Mouse (Mus musculus): ENCODE results near the gene Ifit2.
"Not testable (repeated sequence)": the region's sequence is repeated elsewhere in the genome, so short reads cannot be mapped to it uniquely, and the experiment has no call there.

Gene Ifit2

GRCm38 (mm10) chr19:34547976-34548375, 2.5 kb upstream of the Ifit2 start:
- peak; percentile 28 for DNase-seq (ENCODE audit: low read depth, low spot score)

- DNase-seq (ENCODE audit: low read depth, low spot score) = no peak
These were observed 325 bp upstream of the Ifit2 start for GRCm38 (mm10) chr19:34550205-34550533.

DNA sequence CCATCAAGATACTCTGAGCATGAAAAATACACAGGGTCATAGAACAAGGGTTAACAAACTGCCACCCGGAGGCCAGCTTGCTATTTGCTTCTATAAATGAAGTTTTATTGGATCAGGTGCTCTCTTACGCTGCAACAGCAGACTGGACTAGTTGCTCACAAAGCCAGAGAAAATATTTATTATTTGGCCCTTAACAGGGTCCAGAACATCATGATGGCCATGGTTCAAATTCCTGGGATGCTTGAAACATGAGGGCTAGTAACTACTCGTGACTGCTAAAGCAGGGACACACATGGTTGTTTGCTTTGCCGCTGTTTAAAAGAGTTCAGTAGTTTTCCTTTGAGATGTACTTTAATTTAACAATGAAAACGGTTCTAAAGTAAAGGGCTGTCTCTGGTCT, 1.5 kb downstream of the Ifit2 start:
- DNase-seq (ENCODE audit: low read depth, low spot score) = no peak

- DNase-seq (ENCODE audit: low read depth, low spot score) = no peak
These were observed 2.5 kb downstream of the Ifit2 start for GRCm38 (mm10) chr19:34553021-34553420.

DNA sequence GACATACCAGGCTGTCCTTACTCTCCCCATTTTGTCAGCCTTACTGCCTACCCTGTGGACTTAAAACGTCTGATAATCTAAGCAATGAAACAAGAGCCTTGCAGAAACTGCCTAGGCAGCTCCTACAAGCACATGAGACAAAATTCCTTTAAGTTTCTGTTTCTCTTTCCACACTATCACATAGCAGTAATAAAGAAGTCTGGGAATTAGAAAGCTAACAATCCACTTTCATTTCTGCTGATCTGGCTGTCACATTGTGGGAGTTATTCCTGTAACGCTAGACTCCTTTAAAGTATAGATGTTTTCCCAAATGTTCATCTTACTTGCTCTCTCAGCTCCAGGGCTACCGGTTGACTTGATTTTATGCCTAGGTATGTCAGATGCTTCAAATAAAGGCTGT, 3.0 kb downstream of the Ifit2 start:
- no peak for DNase-seq (ENCODE audit: low read depth, low spot score)

- DNase-seq (ENCODE audit: low read depth, low spot score) = no peak
These were observed 3.6 kb downstream of the Ifit2 start for GRCm38 (mm10) chr19:34554061-34554460.

DNA sequence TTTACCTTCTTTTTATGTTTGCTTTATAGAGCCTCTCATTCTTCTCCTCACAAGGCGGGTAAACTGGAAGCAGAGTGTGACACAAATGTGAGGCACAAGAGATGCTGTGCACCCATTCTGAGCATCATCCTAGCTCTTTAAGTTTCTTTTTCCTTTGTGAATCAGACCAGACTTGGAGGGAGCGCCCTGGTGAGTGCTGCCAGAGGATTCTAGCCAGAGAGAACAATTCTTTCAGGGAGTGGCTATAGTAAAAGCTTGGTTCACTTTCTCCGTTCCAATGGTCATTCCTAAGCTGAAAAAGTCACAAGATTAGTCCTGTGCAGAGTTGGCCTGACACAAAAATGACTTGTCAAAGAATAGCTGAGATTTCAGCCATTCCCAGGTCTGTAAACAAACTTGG, 6.1 kb downstream of the Ifit2 start:
- no peak for DNase-seq (ENCODE audit: low read depth, low spot score)

GRCm38 (mm10) chr19:34562556-34562955, 12.1 kb downstream of the Ifit2 start:
- no peak for DNase-seq (ENCODE audit: low read depth, low spot score)

DNA sequence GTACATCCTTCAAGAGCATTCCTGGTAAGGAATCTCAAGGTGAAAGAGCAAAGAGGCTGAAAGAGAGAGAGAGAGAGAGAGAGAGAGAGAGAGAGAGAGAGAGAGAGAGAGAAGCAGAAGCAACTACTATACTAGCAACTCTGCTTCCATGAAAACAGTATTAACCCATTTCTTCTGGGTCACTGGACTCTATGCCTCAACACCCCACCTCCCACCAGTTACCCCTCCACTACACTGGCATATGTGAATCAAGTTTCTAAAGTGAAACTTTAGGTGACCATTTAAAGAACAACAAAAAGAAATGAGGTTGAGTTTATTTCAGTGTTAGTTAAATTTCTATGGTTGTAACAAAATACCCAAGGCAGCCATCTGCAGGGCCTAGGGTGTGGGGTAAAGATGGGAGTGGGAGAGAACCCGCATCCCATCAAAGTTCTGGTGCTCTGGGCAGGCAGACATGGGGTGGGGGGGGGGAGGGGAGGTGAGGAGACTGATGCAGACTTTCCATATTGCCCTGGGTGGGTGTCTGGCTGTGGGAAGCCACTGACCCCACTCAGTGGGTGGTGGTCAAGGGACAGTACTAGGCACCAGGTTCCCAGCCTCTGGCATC, 15.8 kb downstream of the Ifit2 start:
- DNase-seq (ENCODE audit: low read depth, low spot score) = no peak

- DNase-seq (ENCODE audit: low read depth, low spot score) = no peak
These were observed 18.7 kb downstream of the Ifit2 start for GRCm38 (mm10) chr19:34568988-34569895.

DNA sequence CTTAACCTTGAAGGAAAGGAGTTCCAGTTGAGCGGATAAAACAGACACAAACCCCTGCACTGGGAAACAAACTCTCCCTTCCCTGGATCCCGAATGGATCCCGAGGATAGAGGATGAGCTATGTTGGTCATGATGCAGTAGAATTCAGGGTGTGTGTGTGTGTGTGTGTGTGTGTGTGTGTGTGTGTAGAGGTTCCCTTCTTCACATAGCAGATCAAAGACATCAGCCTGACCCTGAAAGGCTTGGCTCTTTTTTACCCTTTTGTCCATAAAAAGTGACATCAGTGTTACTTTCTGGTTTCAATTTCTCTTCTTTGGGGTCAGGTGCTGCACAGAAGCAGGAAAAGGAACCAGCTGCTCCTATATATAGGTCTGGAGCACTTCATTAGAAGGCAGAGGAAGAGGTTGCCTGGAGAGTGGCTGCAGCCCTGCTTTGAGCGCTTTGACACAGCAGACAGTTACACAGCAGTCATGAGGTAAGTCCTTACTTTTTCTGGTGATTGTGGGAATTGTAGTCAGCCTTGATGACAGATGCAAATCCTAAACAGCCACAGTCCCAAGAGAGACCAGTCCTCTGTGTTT, 19.5 kb downstream of the Ifit2 start:
- DNase-seq (ENCODE audit: low read depth, low spot score) = no peak

GRCm38 (mm10) chr19:34571080-34571479, 20.6 kb downstream of the Ifit2 start:
- DNase-seq (ENCODE audit: low read depth, low spot score) = no peak

- no peak for DNase-seq (ENCODE audit: low read depth, low spot score)
These were observed 23.2 kb downstream of the Ifit2 start for GRCm38 (mm10) chr19:34573650-34574049.

DNA sequence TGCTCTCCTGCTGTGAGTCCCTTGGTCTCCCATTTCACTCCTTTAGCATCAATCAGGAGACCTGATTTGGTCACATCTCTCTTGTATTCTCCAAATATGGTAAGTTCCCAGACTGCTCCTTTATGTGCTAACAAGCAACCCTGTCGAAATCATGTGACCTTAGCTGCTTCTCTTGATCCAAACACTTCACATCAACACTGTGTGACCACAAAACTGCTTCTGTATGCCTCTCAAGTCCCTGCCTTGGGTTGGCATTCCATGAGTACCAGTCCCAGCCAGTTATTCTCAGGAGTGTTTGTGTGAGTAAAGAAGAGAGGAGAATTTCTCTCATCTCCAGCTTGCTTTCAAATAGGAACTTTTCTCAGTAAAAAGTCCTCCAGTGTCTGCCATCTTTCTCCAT, 26.6 kb downstream of the Ifit2 start:
- DNase-seq (ENCODE audit: low read depth, low spot score) = no peak

GRCm38 (mm10) chr19:34582696-34583095, 32.2 kb downstream of the Ifit2 start:
- not testable (repeated sequence) for DNase-seq (ENCODE audit: low read depth, low spot score)

DNA sequence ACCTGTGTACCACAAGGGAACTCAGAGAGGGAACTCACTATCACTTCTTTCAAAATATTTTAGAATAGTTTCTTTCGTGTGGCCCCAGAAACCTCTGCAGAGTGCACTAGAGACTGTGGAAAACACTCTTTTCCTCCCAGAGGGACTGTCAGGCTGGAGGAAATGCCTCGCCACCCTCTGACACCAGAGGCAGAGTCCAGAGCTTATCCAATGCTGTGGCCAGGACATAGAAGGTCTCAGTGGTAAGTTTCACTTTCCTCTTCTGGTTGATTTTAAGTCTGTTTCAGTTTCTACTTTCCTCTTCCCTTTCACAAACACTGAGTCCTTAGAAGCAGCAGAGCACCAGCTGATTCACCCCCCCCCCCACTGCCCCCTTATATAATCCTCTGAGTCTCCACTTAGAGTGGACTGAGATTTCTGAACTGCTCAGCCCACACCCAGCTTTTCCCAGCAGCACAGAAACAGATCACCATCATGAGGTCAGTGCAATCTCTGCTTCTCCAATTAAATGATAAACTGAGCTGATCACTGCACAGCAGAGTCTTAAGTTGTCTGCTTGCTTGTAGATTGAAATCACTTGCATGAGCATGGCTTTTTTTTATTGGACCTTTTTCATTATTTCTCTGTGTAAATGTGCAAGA, 32.8 kb downstream of the Ifit2 start, which contains the start of gene Ifit3:
Ifit3 (plus strand) TSS at position 406 of the 641 bp plus-strand sequence.
- not testable (repeated sequence) for DNase-seq (ENCODE audit: low read depth, low spot score)

- not testable (repeated sequence) for DNase-seq (ENCODE audit: low read depth, low spot score)
These were observed 35.4 kb downstream of the Ifit2 start for GRCm38 (mm10) chr19:34585740-34586458.

DNA sequence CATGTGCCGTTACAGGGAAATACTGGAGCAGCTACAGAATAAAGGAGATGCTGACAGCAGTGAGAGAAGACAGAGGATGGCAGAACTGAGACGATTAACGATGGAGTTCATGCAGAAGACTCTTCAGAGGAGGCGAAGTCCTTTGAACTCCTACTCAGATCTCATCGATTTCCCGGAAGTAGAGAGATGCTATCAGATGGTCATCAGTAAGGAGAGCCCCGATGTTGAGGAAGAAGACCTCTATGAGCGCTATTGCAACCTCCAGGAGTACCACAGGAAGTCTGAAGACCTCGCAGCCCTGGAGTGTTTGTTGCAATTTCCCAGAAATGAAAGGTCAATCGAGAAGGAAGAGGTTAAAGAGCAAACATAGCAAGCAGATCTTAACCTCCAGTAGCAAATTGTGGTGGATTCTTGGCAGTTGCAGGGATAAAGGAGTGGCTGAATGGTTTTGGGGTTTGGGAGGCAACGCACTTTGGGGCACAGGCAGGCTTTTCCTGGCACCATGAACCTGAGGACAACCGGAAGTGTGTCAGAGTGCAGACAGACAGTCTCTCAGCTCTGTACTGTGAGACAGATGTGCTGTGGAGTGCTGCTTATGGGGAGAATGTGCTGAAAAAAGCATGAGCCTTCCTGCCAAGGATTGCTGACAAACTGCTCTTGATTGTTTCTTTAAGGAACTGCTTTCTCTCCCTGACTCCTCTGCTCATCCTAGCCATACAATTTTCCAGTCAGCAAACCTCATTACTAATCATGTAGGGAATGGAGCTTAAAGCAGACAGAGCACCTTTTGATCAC, 37.6 kb downstream of the Ifit2 start:
- DNase-seq (ENCODE audit: low read depth, low spot score) = not testable (repeated sequence)

DNA sequence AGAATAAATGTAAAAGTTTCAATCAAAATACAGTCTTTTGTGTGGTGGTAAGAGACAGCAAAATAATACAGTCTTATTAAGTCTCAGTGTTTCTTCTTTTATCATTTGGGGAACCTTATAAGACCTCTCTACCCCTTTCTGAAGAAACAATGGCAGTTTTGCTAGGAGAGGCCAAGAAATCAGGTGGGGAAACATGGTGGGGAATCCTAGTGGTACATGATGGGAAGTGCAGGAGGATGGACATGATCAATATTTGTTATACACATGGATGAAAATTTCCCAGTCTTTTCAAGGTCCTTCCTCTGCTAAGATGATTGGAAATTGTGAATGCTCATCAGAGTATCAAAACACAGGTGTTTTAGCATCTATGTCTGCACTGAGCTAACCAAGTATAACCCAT, 38.5 kb downstream of the Ifit2 start:
- DNase-seq (ENCODE audit: low read depth, low spot score) = no peak

DNA sequence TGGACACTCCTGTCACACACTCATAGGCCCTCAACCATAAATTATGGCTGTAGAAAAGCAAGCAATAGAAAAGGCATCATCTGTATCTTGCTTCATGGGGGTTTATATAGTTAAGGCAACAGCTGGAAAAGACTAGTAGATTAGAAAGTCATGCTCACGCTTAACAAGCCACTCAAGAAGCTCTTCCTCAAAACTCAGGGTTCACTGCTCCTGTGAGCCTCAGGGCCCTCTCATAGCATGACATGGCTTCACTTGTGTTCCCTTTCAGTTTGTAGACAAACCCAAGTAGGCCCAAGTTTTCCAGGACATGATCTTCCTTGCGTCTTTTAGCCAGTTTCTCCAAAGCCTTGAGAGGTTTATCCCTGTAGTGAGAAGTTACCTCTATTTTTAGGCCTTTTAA, 43.0 kb downstream of the Ifit2 start:
- no peak for DNase-seq (ENCODE audit: low read depth, low spot score)

GRCm38 (mm10) chr19:34594523-34594922, 44.0 kb downstream of the Ifit2 start:
- DNase-seq (ENCODE audit: low read depth, low spot score) = not testable (repeated sequence)

Measured in WW6 (cell line).